Mouse (Mus musculus) forebrain, embryonic 15.5 days (tissue): ENCODE results near the gene Shroom2. TPM values are rescaled to one million over a fixed set of nuclear protein-coding genes. Genes with fewer than 3 reads are reported as not detected.
A peak's percentile ranks its signal among the peaks of the same experiment; 100 is the strongest.

Source experiments
- ATAC-seq: fragments of 200-750 bp; cut with Nextera tagmentation; replicated peaks from 2 replicates; pipeline ENCODE4 v1.8.0; 2017; ENCODE audit warnings: mild to moderate bottlenecking, moderate TSS enrichment, moderate library complexity
- H3K27ac ChIP-seq: fragments of 300-500 bp; sonication (generic); replicated peaks from 2 replicates; pipeline ENCODE4 v1.5.1; 2015; ENCODE audit warnings: mild to moderate bottlenecking, inconsistent platforms
- H3K27me3 ChIP-seq: fragments of 300-500 bp; sonication (generic); 2 replicates; pipeline ENCODE4 v1.6.1; 2015; ENCODE audit warnings: inconsistent platforms
- H3K36me3 ChIP-seq: fragments of 300-500 bp; sonication (generic); 2 replicates; pipeline ENCODE4 v1.6.1; 2015; ENCODE audit warnings: mild to moderate bottlenecking, inconsistent platforms
- H3K4me1 ChIP-seq: fragments of 300-500 bp; sonication (generic); 2 replicates; pipeline ENCODE4 v1.6.1; 2015; ENCODE audit warnings: inconsistent platforms
- H3K4me2 ChIP-seq: fragments of 300-500 bp; sonication (generic); replicated peaks from 2 replicates; pipeline ENCODE4 v1.6.1; 2015; ENCODE audit warnings: mild to moderate bottlenecking, inconsistent platforms
- H3K4me3 ChIP-seq: fragments of 300-500 bp; sonication (generic); 2 replicates; pipeline ENCODE4 v1.5.1; 2015; ENCODE audit warnings: mild to moderate bottlenecking, inconsistent platforms
- H3K9ac ChIP-seq: fragments of 300-500 bp; sonication (generic); replicated peaks from 2 replicates; pipeline ENCODE4 v1.6.1; 2015; ENCODE audit warnings: mild to moderate bottlenecking, inconsistent platforms
- H3K9me3 ChIP-seq: fragments of 300-500 bp; sonication (generic); 2 replicates; pipeline ENCODE4 v1.6.1; 2016; ENCODE audit warnings: inconsistent platforms
- WGBS: fragments of 180-500 bp; shearing (Covaris S2); methylation state at CpG from one replicate; pipeline ENCODE4 v1.1.7; 2015; ENCODE audit warnings: mixed read lengths; 5-methylcytosine and 5-hydroxymethylcytosine counted together
- polyA plus RNA-seq: library from polyadenylated mRNA; unstranded; fragments of >200 nt; fragmentation: Nextera tagmentation; extraction: Ambion mirVana; gene quantifications from 2 replicates; pipeline ENCODE4 v1.2.1, GENCODE M21; 2015

Shroom2 gene
- 39.3 and 41.7 TPM in 2 replicates for polyA plus RNA-seq

- ATAC-seq = peak; percentile 90
- 20% methylated on average over 53 of the region's 55 CpGs for WGBS
- no peaks in the 10 kb centered on the region for H3K36me3 ChIP-seq
These were observed at the start of gene Shroom2 for GRCm38 (mm10) chrX:152768891-152769599. Gene Shroom2, minus strand, starts transcription at chrX:152769465.

DNA sequence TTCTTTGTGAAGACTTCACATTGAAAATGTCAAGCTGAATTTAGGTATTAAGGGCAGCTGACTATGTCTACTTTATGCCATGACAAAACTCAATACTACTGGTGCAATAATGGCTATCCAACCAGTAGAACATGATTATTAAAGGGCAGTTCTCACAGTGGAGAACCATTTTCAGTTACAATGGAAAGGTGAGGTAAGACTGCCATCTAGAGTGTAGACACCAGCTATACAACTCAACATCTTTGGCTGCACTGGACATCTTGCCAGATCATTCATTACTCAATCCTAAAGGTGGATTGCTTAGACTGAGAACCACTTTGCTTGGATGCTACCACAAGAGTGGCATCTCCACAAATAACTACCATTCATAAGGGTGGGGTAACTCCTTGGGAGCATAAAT is 49.7 kb upstream of the Shroom2 start:
- H3K27ac ChIP-seq = no peak overlapping the region
- H3K9me3 ChIP-seq = no peaks in the 10 kb centered on the region
- no peaks in the 10 kb centered on the region for H3K27me3 ChIP-seq
- no peak overlapping the region for H3K4me3 ChIP-seq
- H3K36me3 ChIP-seq = no peaks in the 10 kb centered on the region
- no peak overlapping the region for H3K4me2 ChIP-seq
- H3K4me1 ChIP-seq = no peaks in the 10 kb centered on the region
- no peak overlapping the region for H3K9ac ChIP-seq
- no peak for ATAC-seq

More at GRCm38 (mm10) chrX:152768891-152769599, at the start of gene Shroom2:
- Histone ChIP-seq H3K9me3 (no peaks in the 10 kb centered on the region), H3K4me3 (peak within 1 kb of the TSS; percentile 62), H3K27me3 (0 out of 2 replicates have a peak, but pooled peaks cover 9% of the 10 kb centered on the region), H3K27ac (no peak within 1 kb of the TSS), H3K4me1 (no peaks in the 10 kb centered on the region), H3K4me2 (peak within 1 kb of the TSS; percentile 63), H3K9ac (peak within 1 kb of the TSS; percentile 41)

GRCm38 (mm10) chrX:152813339-152813738 is 44.1 kb upstream of the Shroom2 start:
- 76% methylated on average over 3 of the region's 3 CpGs for WGBS
- Histone ChIP-seq H3K4me2 (no peak overlapping the region), H3K9me3 (no peaks in the 10 kb centered on the region), H3K9ac (no peak overlapping the region), H3K36me3 (no peaks in the 10 kb centered on the region), H3K4me3 (no peak overlapping the region), H3K4me1 (no peaks in the 10 kb centered on the region), H3K27me3 (no peaks in the 10 kb centered on the region), H3K27ac (no peak overlapping the region)
- ATAC-seq = no peak

DNA sequence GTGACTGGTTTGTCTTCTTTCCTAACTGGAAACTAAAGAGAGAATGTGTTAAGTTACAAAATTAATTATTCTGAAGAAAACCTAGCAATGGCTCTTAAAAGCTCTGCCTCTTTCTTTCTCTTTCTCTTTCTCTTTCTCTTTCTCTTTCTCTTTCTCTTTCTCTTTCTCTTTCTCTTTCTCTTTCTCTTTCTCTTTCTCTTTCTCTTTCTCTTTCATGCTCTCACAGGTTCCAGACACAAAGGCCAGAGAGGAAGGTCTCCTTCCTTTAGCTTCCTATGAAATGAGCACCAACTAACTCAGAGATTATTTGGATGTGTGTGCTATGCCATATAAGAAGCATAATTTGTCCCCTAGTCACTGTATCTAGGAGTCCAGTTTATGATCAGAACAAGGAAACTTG is 36.1 kb upstream of the Shroom2 start:
- no peak overlapping the region for H3K4me3 ChIP-seq
- no peaks in the 10 kb centered on the region for H3K4me1 ChIP-seq
- no peaks in the 10 kb centered on the region for H3K27me3 ChIP-seq
- no peak overlapping the region for H3K4me2 ChIP-seq
- H3K9ac ChIP-seq = no peak overlapping the region
- no peaks in the 10 kb centered on the region for H3K36me3 ChIP-seq
- no peak overlapping the region for H3K27ac ChIP-seq
- no peaks in the 10 kb centered on the region for H3K9me3 ChIP-seq
- ATAC-seq = no peak

DNA sequence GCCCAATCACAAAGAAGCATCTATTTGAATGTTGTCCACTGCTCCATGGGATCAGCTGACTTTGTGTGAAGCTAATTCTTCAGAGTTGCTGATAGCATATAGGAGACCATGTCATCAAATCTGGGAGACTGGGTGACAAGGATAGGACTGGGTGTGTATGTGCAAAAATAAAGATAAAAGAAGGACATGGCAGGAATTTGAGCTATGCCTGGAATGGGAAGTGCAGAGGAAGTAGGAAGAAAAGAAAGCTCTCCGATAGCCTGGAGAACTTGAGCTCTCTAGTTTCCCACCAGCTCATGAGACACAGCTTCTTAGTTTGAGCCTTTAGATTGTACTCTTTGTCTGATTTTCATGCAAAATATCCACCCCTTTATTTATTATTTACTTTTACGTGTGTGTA is 19.3 kb upstream of the Shroom2 start:
- Histone ChIP-seq H3K27ac (no peak overlapping the region), H3K36me3 (no peaks in the 10 kb centered on the region), H3K27me3 (peaks cover 3% of the 10 kb centered on the region; the same call in 1 of the 2 replicates), H3K9me3 (no peaks in the 10 kb centered on the region), H3K4me3 (no peak overlapping the region), H3K4me2 (no peak overlapping the region), H3K9ac (no peak overlapping the region), H3K4me1 (no peaks in the 10 kb centered on the region)
- ATAC-seq = no peak
- WGBS = 77% methylated on average over 2 of the region's 2 CpGs

GRCm38 (mm10) chrX:152788129-152788528 is 18.9 kb upstream of the Shroom2 start:
- no peaks in the 10 kb centered on the region for H3K4me1 ChIP-seq
- no peak overlapping the region for H3K9ac ChIP-seq
- WGBS = 88% methylated on average over 1 of the region's 1 CpGs
- peaks cover 3% of the 10 kb centered on the region; the same call in 1 of the 2 replicates for H3K27me3 ChIP-seq
- no peak overlapping the region for H3K27ac ChIP-seq
- no peaks in the 10 kb centered on the region for H3K9me3 ChIP-seq
- H3K4me2 ChIP-seq = no peak overlapping the region
- no peak for ATAC-seq
- H3K36me3 ChIP-seq = no peaks in the 10 kb centered on the region
- H3K4me3 ChIP-seq = no peak overlapping the region

GRCm38 (mm10) chrX:152781720-152782403 is 12.6 kb upstream of the Shroom2 start, which contains the start of gene Gpr143:
Gene Gpr143, plus strand, starts transcription at chrX:152781921.
- Histone ChIP-seq H3K9ac (0 out of 2 replicates have a peak within 1 kb of the TSS, but pooled peaks have one; percentile 13), H3K27ac (no peak within 1 kb of the TSS), H3K36me3 (no peaks in the 10 kb centered on the region), H3K4me3 (peak within 1 kb of the TSS; percentile 25), H3K4me2 (peak within 1 kb of the TSS; percentile 43), H3K4me1 (no peaks in the 10 kb centered on the region), H3K9me3 (no peaks in the 10 kb centered on the region), H3K27me3 (peaks cover 6% of the 10 kb centered on the region; the same call in 1 of the 2 replicates)
- no peak for ATAC-seq
- 22% methylated on average over 26 of the region's 26 CpGs for WGBS

GRCm38 (mm10) chrX:152769600-152770157 is 414 bp upstream of the Shroom2 start:
- Histone ChIP-seq H3K9me3 (no peaks in the 10 kb centered on the region), H3K27ac (no peak overlapping the region), H3K36me3 (no peaks in the 10 kb centered on the region), H3K4me3 (peak overlapping the region; percentile 62), H3K4me1 (no peaks in the 10 kb centered on the region), H3K27me3 (0 out of 2 replicates have a peak, but pooled peaks cover 9% of the 10 kb centered on the region), H3K9ac (peak overlapping the region; percentile 41), H3K4me2 (peak overlapping the region; percentile 63)
- 18% methylated on average over 30 of the region's 48 CpGs for WGBS
- ATAC-seq = peak; percentile 90

GRCm38 (mm10) chrX:152764171-152764570 is 5.1 kb downstream of the Shroom2 start:
- 0 out of 2 replicates have a peak, but pooled peaks cover 4% of the 10 kb centered on the region for H3K27me3 ChIP-seq
- no peak overlapping the region for H3K4me3 ChIP-seq
- ATAC-seq = no peak
- no peaks in the 10 kb centered on the region for H3K36me3 ChIP-seq
- no peaks in the 10 kb centered on the region for H3K4me1 ChIP-seq
- no peaks in the 10 kb centered on the region for H3K9me3 ChIP-seq
- no peak overlapping the region for H3K27ac ChIP-seq
- WGBS = 38% methylated on average over 2 of the region's 2 CpGs
- no peak overlapping the region for H3K4me2 ChIP-seq
- no peak overlapping the region for H3K9ac ChIP-seq

DNA sequence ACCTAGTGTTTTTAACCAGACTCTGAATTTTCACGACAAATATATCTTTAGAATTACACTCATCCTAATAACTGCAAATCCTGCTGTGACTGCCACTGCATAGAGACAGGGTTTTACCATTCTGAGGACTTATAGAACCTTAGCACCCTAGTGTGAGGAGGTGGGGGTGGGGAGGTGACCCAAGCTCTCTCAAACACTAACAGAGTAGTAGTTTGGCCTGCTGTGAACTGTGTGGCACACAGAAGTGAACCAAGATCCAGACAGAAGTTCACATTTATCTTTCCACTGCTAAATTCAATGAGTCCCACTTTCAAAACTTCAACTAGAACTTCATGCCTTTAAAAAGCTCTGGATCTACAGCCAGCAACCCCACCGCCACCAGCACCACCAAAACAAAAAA is 6.4 kb downstream of the Shroom2 start:
- no peaks in the 10 kb centered on the region for H3K27me3 ChIP-seq
- H3K27ac ChIP-seq = no peak overlapping the region
- no peak overlapping the region for H3K4me2 ChIP-seq
- 64% methylated on average over 2 of the region's 2 CpGs for WGBS
- no peak overlapping the region for H3K9ac ChIP-seq
- H3K36me3 ChIP-seq = no peaks in the 10 kb centered on the region
- H3K4me3 ChIP-seq = no peak overlapping the region
- no peaks in the 10 kb centered on the region for H3K4me1 ChIP-seq
- H3K9me3 ChIP-seq = no peaks in the 10 kb centered on the region
- ATAC-seq = no peak

DNA sequence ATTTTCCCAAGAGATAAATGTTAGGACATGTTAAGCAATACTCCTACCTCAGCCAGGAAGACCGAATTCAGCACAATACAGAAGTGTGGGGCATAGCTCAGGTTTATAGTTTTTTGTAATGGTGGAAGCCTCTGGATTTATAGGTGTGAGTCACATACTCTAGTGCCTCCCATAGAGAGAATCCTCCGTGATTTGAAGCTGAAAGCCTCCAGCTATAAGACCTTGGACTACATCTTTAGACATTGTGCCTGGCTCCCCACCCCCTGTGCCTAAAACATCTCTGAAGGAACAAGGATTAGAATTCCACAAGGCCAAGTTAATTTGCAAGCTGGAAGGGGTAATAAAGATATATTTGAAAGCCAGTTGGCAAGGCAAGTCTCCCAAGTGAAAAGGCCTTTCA is 6.8 kb downstream of the Shroom2 start:
- WGBS = 43% methylated on average over 2 of the region's 2 CpGs
- Histone ChIP-seq H3K4me1 (no peaks in the 10 kb centered on the region), H3K4me2 (no peak overlapping the region)

DNA sequence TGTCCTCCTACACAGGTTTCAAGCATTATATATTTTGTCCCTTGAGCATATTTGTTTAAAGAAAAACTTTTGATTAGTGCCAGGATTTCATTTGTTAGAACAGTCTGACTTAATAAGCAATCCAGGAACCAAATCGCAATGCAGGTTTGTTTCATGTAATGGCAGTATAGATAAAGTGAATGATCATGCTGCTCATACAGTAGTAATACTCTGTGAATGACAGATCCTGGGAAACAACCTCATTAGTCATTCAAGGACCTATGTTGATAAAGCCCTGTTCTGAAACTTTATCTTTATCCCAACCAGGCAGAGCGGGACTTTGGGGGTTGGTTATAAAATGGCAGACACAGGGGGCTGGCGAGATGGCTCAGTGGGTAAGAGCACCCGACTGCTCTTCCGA is 13.0 kb downstream of the Shroom2 start:
- WGBS = 85% methylated on average over 5 of the region's 5 CpGs
- no peak overlapping the region for H3K9ac ChIP-seq
- no peak for ATAC-seq

More for the DNA sequence above, 6.8 kb downstream of the Shroom2 start:
- H3K27me3 ChIP-seq = no peaks in the 10 kb centered on the region
- H3K9ac ChIP-seq = no peak overlapping the region
- ATAC-seq = no peak
- H3K4me3 ChIP-seq = no peak overlapping the region
- no peaks in the 10 kb centered on the region for H3K9me3 ChIP-seq
- H3K27ac ChIP-seq = no peak overlapping the region
- H3K36me3 ChIP-seq = no peaks in the 10 kb centered on the region

More for the DNA sequence above, 13.0 kb downstream of the Shroom2 start:
- Histone ChIP-seq H3K4me1 (no peaks in the 10 kb centered on the region), H3K27me3 (no peaks in the 10 kb centered on the region), H3K36me3 (no peaks in the 10 kb centered on the region), H3K4me3 (no peak overlapping the region), H3K27ac (no peak overlapping the region), H3K4me2 (no peak overlapping the region), H3K9me3 (no peaks in the 10 kb centered on the region)
